Mouse (Mus musculus) limb, embryonic 11.5 days (tissue): ENCODE measurements at regions not wholly inside any gene's neighbourhood (a gene's known extent, or its start where the extent isn't known, plus 50 kb on each side); places are given as distances from the start of the nearest gene placed in this dataset.

Experiments used
- ATAC-seq: fragments of 200-750 bp; cut with Nextera tagmentation; 2 replicates; pipeline ENCODE4 v1.8.0; 2017; ENCODE audit warnings: low read depth; ENCODE audit not compliant: insufficient number of reproducible peaks, low FRiP score, low TSS enrichment
- DNase-seq: peaks from one replicate; pipeline ENCODE4 v3.0.0-alpha.2; 2015; ENCODE audit warnings: low spot score
- H3K27ac ChIP-seq: fragments of 300-500 bp; sonication (generic); replicated peaks from 2 replicates; pipeline ENCODE4 v1.5.1; 2014; ENCODE audit warnings: low read depth, mild to moderate bottlenecking, low read length
- H3K27me3 ChIP-seq: fragments of 300-500 bp; sonication (generic); 2 replicates; pipeline ENCODE4 v1.6.1; 2014; ENCODE audit warnings: mild to moderate bottlenecking, low read length, mixed read lengths; ENCODE audit not compliant: control insufficient read depth, insufficient read depth
- H3K36me3 ChIP-seq: fragments of 300-500 bp; sonication (generic); 2 replicates; pipeline ENCODE4 v1.6.1; 2014; ENCODE audit warnings: mild to moderate bottlenecking, low read length, moderate library complexity, mixed read lengths; ENCODE audit not compliant: control insufficient read depth, insufficient read depth
- H3K4me1 ChIP-seq: fragments of 300-500 bp; sonication (generic); 2 replicates; pipeline ENCODE4 v1.6.1; 2014; ENCODE audit warnings: low read length, mixed read lengths; ENCODE audit not compliant: control insufficient read depth, insufficient read depth
- H3K4me2 ChIP-seq: fragments of 300-500 bp; sonication (generic); 2 replicates; pipeline ENCODE4 v1.6.1; 2014; ENCODE audit warnings: low read depth, mild to moderate bottlenecking, moderate library complexity; ENCODE audit not compliant: severe bottlenecking
- H3K4me3 ChIP-seq: fragments of 300-500 bp; sonication (generic); 2 replicates; pipeline ENCODE4 v1.5.1; 2014; ENCODE audit warnings: low read depth, low read length
- H3K9ac ChIP-seq: fragments of 300-500 bp; sonication (generic); 2 replicates; pipeline ENCODE4 v1.6.1; 2014; ENCODE audit warnings: mild to moderate bottlenecking, low read length
- H3K9me3 ChIP-seq: fragments of 300-500 bp; sonication (generic); 2 replicates; pipeline ENCODE4 v1.6.1; 2016; ENCODE audit warnings: low read length; ENCODE audit not compliant: control insufficient read depth
- WGBS: fragments of 180-500 bp; shearing (Covaris S2); extraction: QIAGEN DNeasy Blood & Tissue Kit; methylation state at CpG from one replicate; pipeline ENCODE4 v1.1.7; 2014; 5-methylcytosine and 5-hydroxymethylcytosine counted together

GRCm38 (mm10) chr2:84186126-84186701 is 195.9 kb downstream of the Gm13691 start:
- 0 out of 2 replicates have a peak, but pooled peaks have one; percentile 58 for ATAC-seq
- Histone ChIP-seq H3K4me3 (no peak overlapping the region), H3K9ac (no peak overlapping the region), H3K27me3 (no peaks in the 10 kb centered on the region), H3K27ac (no peak overlapping the region), H3K9me3 (no peaks in the 10 kb centered on the region), H3K36me3 (no peaks in the 10 kb centered on the region), H3K4me2 (no peak overlapping the region), H3K4me1 (peaks cover 4% of the 10 kb centered on the region; the same call in 1 of the 2 replicates)
- peak; percentile 30 for DNase-seq
- 53% methylated on average over 9 of the region's 9 CpGs for WGBS

DNA sequence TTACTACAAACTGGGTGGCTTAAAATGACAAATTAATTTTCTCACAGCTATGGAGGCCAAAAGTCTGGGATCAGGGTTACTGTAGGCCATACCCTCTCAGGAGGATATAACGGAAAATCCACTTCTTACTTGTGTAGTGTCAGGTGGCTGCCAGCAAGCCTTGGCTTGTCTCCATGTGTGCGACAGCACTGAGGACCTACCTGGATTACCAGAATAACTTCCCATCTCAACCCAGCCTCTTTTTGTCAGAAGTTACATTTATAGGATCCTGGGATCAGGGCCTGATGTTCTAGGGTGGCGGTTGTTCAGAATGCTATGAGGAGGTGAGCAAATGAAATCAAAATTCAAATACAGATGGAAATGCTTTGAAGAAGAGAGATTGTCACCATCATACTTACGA is 197.1 kb downstream of the Gm13691 start:
- DNase-seq: no peak
- no peak for ATAC-seq
- H3K4me2 ChIP-seq: no peak overlapping the region
- no peaks in the 10 kb centered on the region for H3K27me3 ChIP-seq
- peaks cover 4% of the 10 kb centered on the region; the same call in 1 of the 2 replicates for H3K4me1 ChIP-seq
- no peak overlapping the region for H3K9ac ChIP-seq
- 91% methylated on average over 4 of the region's 4 CpGs for WGBS
- no peak overlapping the region for H3K4me3 ChIP-seq
- H3K36me3 ChIP-seq: no peaks in the 10 kb centered on the region
- no peak overlapping the region for H3K27ac ChIP-seq
- H3K9me3 ChIP-seq: no peaks in the 10 kb centered on the region

GRCm38 (mm10) chr2:84189302-84189701 is 198.9 kb downstream of the Gm13691 start:
- Histone ChIP-seq H3K9me3 (no peaks in the 10 kb centered on the region), H3K27me3 (no peaks in the 10 kb centered on the region), H3K4me3 (no peak overlapping the region), H3K27ac (no peak overlapping the region), H3K4me1 (peaks cover 1% of the 10 kb centered on the region; the same call in 1 of the 2 replicates), H3K36me3 (no peaks in the 10 kb centered on the region), H3K9ac (no peak overlapping the region), H3K4me2 (no peak overlapping the region)
- no peak for ATAC-seq
- DNase-seq: no peak
- WGBS: 84% methylated on average over 3 of the region's 3 CpGs

DNA sequence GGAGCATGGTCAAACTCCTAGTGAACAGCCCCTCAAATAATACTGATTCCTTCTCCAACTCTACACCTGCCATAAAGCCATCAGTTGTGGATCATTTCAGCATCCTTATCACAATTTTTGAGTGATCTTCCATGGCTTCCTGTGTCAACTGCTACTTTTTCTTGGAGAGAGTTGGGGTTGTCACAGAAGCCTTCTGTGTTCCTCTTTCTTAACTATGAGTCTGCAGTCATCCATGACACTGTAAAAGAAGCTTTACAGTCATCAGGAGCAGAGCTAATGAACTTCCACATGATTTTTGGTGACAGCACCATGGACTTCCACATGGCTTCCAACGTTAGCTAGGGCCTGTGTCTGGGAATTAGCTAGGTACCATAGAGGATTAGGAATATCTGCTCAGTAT is 208.1 kb downstream of the Calcrl start:
- Histone ChIP-seq H3K27me3 (no peaks in the 10 kb centered on the region), H3K36me3 (no peaks in the 10 kb centered on the region), H3K9ac (no peak overlapping the region), H3K4me3 (no peak overlapping the region), H3K4me2 (no peak overlapping the region), H3K9me3 (no peaks in the 10 kb centered on the region), H3K27ac (no peak overlapping the region), H3K4me1 (no peaks in the 10 kb centered on the region)
- DNase-seq (no peak), ATAC-seq (no peak)
- 80% methylated on average over 1 of the region's 1 CpGs for WGBS

GRCm38 (mm10) chr2:84222049-84222448 is 203.2 kb downstream of the Calcrl start:
- WGBS: 96% methylated on average over 1 of the region's 1 CpGs
- H3K27me3 ChIP-seq: no peaks in the 10 kb centered on the region
- H3K9me3 ChIP-seq: no peaks in the 10 kb centered on the region
- ATAC-seq (no peak), DNase-seq (no peak)
- no peaks in the 10 kb centered on the region for H3K4me1 ChIP-seq
- H3K4me3 ChIP-seq: no peak overlapping the region
- no peak overlapping the region for H3K9ac ChIP-seq
- no peak overlapping the region for H3K27ac ChIP-seq
- no peak overlapping the region for H3K4me2 ChIP-seq
- H3K36me3 ChIP-seq: no peaks in the 10 kb centered on the region

DNA sequence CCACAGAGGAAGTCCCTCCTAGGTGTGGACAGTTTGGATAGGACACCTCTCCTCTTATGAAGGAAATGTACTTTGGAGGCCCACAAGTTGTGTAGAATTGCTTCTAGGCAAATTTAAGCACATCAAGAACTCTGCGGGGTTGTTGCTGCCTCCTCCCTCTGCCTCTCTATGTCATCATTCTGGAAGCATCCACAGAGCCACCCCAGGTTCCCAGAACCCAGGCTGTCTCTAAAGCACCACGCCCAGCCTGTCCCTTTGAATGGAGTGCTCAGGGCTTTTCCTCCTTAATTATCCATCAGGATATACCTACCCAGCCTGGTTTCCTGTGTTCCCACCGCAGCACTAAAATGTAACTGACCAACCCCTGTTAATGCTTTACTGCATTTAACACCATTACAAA is 195.4 kb downstream of the Calcrl start:
- Histone ChIP-seq H3K9ac (no peak overlapping the region), H3K4me3 (no peak overlapping the region), H3K4me1 (no peaks in the 10 kb centered on the region), H3K9me3 (no peaks in the 10 kb centered on the region), H3K27ac (no peak overlapping the region), H3K4me2 (no peak overlapping the region), H3K27me3 (no peaks in the 10 kb centered on the region), H3K36me3 (no peaks in the 10 kb centered on the region)
- DNase-seq (no peak), ATAC-seq (no peak)
- 74% methylated on average over 3 of the region's 3 CpGs for WGBS

DNA sequence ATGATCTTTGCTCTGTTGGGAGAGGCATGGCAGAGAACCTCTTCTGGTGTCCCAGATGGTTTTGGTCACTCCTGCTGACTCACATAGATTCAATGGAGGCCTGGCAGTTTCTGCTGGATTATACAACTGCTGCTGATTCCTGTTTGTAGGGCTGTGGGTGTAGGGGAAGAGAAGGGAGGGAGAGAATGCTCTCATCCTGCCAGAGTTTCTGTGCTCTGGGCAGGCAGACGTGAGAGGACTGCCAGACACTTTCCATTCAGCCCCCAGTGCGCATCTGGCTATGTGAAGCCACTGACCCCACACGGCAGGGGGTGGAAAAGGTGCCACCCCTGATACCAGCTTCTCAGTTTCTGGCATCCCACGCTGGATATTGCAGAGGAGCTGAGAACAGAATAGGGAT is 189.6 kb downstream of the Calcrl start:
- no peak overlapping the region for H3K27ac ChIP-seq
- WGBS: 77% methylated on average over 4 of the region's 4 CpGs
- no peak for ATAC-seq

GRCm38 (mm10) chr2:84241244-84241643 is 184.0 kb downstream of the Calcrl start:
- Histone ChIP-seq H3K36me3 (no peaks in the 10 kb centered on the region), H3K4me3 (no peak overlapping the region), H3K9me3 (no peaks in the 10 kb centered on the region), H3K4me2 (no peak overlapping the region), H3K27ac (no peak overlapping the region), H3K27me3 (no peaks in the 10 kb centered on the region), H3K9ac (no peak overlapping the region), H3K4me1 (no peaks in the 10 kb centered on the region)
- 84% methylated on average over 4 of the region's 4 CpGs for WGBS
- DNase-seq (no peak), ATAC-seq (no peak)

More for the DNA sequence above, 189.6 kb downstream of the Calcrl start:
- H3K9me3 ChIP-seq: no peaks in the 10 kb centered on the region
- no peak for DNase-seq
- H3K9ac ChIP-seq: no peak overlapping the region
- H3K4me1 ChIP-seq: no peaks in the 10 kb centered on the region
- no peaks in the 10 kb centered on the region for H3K27me3 ChIP-seq
- no peak overlapping the region for H3K4me3 ChIP-seq
- no peak overlapping the region for H3K4me2 ChIP-seq
- no peaks in the 10 kb centered on the region for H3K36me3 ChIP-seq

DNA sequence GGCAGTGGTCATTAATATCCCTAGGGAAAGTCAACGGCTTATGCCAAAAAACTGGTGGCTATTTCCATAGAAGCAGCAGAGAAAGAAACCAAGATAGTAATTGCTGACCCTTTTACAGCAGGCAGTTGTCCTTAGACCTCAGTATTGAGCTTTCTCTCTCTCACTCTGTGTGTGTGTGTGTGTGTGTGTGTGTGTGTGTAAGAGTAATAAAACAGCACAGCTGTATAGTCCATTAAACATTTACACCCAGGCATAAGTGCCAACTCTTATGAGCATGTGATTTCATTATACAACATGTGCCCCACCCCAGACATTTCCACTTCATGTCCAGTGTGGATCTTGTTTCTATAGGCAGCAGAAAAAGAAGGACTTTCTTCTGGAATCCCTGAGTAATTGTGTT is 183.2 kb downstream of the Calcrl start:
- H3K9ac ChIP-seq: no peak overlapping the region
- H3K4me3 ChIP-seq: no peak overlapping the region
- H3K4me1 ChIP-seq: no peaks in the 10 kb centered on the region
- 63% methylated on average over 1 of the region's 1 CpGs for WGBS
- ATAC-seq (0 out of 2 replicates have a peak, but pooled peaks have one; percentile 47), DNase-seq (no peak)
- no peak overlapping the region for H3K27ac ChIP-seq
- H3K4me2 ChIP-seq: no peak overlapping the region
- no peaks in the 10 kb centered on the region for H3K9me3 ChIP-seq
- H3K27me3 ChIP-seq: no peaks in the 10 kb centered on the region
- no peaks in the 10 kb centered on the region for H3K36me3 ChIP-seq
